ENCODE assay signal across 11 mouse cellular contexts in the genomic region with DNA sequence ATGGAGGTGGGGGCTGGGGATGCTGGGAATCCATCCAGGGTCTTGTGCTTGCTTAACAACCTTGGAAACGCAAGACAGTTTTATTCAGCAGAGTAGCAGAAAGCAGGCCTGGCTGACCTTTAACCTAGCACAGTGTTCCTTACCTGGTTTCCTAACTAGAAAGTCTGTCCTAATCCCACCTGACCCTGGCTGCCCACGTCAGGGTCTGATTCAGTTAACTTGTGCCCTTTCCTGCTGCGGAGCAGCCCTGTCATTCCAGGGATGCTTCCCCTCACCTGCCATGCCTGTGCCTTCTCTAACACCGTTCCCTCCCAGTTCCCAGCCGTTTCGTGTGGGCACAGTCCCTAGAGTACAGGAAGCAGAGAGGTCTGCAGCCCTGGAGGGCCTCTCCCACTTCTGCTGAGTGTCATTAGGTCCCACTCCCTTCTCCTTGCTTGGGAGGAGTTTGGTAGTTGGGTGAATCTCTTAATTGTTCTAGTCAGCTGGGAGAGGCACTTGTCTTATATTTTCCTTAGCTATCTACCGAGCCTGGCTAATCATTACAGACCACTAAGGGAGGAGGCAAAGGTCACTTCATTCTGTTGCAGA.
A peak's percentile ranks its signal among the peaks of the same experiment; 100 is the strongest.
DNase-seq lines count a peak whose midpoint lies in the region; ATAC-seq lines count a peak whose summit lies in the region.
"Had no signal": no experiment of that assay in that cellular context is flagged by ENCODE, and none has a peak within 500 bp of the region (broad histone marks: within the 10 kb centered on the region; RNA-seq: fewer than 3 reads in every experiment).

No protein-coding gene starts in this region.

- H3K27me3 ChIP-seq in lung, embryonic 16.5 days (ENCODE audit: control insufficient read depth, insufficient read depth, low read depth, low read length): no peaks in the 10 kb centered on the region
- H3K27me3 ChIP-seq in stomach, embryonic 16.5 days (ENCODE audit: control insufficient read depth, insufficient read depth, low read length): no peaks in the 10 kb centered on the region
- no peaks in the 10 kb centered on the region for H3K27me3 ChIP-seq in midbrain, embryonic 14.5 days (ENCODE audit: control insufficient read depth, insufficient read depth, low read length)
- H3K27me3 ChIP-seq: heart, embryonic 15.5 days had no signal

- H3K4me3 ChIP-seq in lung, embryonic 16.5 days (ENCODE audit: low read length): no peak overlapping the region
- 0 out of 2 replicates have a peak overlapping the region, but pooled peaks have one; percentile 5 for H3K4me3 ChIP-seq in stomach, embryonic 16.5 days (replicated peaks; ENCODE audit: low read length)
- no peak overlapping the region for H3K4me3 ChIP-seq in midbrain, embryonic 14.5 days (replicated peaks; ENCODE audit: low read depth, low read length)
- H3K4me3 ChIP-seq: erythroblast, embryonic 14.5 days; heart, embryonic 15.5 days had no signal

- DNase-seq in adrenal gland, adult 2 months: peak; percentile 57
- no peak for DNase-seq in adrenal gland, adult 18-20 months (ENCODE audit: low spot score in 2 of 2)
- no peak for DNase-seq in lung, postnatal 14 days
- DNase-seq in kidney, postnatal 25 days: peak; percentile 56 to 75
- DNase-seq in midbrain, embryonic 14.5 days: no peak
- DNase-seq in thymus, adult 18-20 months: no peak

- no peaks in the 10 kb centered on the region for H3K9me3 ChIP-seq in lung, embryonic 16.5 days (ENCODE audit: control insufficient read depth, low read length)
- no peaks in the 10 kb centered on the region for H3K9me3 ChIP-seq in stomach, embryonic 16.5 days (replicated peaks; ENCODE audit: control insufficient read depth, low read length)
- no peaks in the 10 kb centered on the region for H3K9me3 ChIP-seq in midbrain, embryonic 14.5 days (ENCODE audit: control insufficient read depth, low read length)
- H3K9me3 ChIP-seq: heart, embryonic 15.5 days had no signal

- H3K27ac ChIP-seq in lung, embryonic 16.5 days (ENCODE audit: low read length): peak overlapping the region; percentile 44; the same call in 1 of the 2 replicates
- peak overlapping the region; percentile 17; the same call in 1 of the 2 replicates for H3K27ac ChIP-seq in stomach, embryonic 16.5 days (ENCODE audit: low read length)
- no peak overlapping the region for H3K27ac ChIP-seq in midbrain, embryonic 14.5 days (replicated peaks; ENCODE audit: low read depth, low read length)
- H3K27ac ChIP-seq: heart, embryonic 15.5 days; macrophage had no signal

- H3K9ac ChIP-seq in lung, embryonic 16.5 days (ENCODE audit: low read length): 0 out of 2 replicates have a peak overlapping the region, but pooled peaks have one; percentile 6
- H3K9ac ChIP-seq in stomach, embryonic 16.5 days (ENCODE audit: low read length): no peak overlapping the region
- H3K9ac ChIP-seq in midbrain, embryonic 14.5 days (replicated peaks; ENCODE audit: low read length): no peak overlapping the region
- H3K9ac ChIP-seq: heart, embryonic 15.5 days had no signal

- WGBS in lung, embryonic 16.5 days: 45% methylated on average over 7 of the region's 7 CpGs
- WGBS in stomach, embryonic 16.5 days: 42% methylated on average over 7 of the region's 7 CpGs
- 79% methylated on average over 7 of the region's 7 CpGs for WGBS in midbrain, embryonic 14.5 days

- ATAC-seq in lung, embryonic 16.5 days (ENCODE audit: low read depth): no peak
- ATAC-seq in stomach, embryonic 16.5 days (ENCODE audit: insufficient read depth, low FRiP score): no peak
- no peak for ATAC-seq in midbrain, embryonic 14.5 days (ENCODE audit: low FRiP score, low TSS enrichment)

- peaks cover 57% of the 10 kb centered on the region for H3K4me1 ChIP-seq in lung, embryonic 16.5 days (replicated peaks; ENCODE audit: control insufficient read depth, insufficient read depth, low read length)
- H3K4me1 ChIP-seq in stomach, embryonic 16.5 days (ENCODE audit: control insufficient read depth, insufficient read depth, low read length): peaks cover 50% of the 10 kb centered on the region
- H3K4me1 ChIP-seq in midbrain, embryonic 14.5 days (ENCODE audit: control insufficient read depth, insufficient read depth, low read length): peaks cover 31% of the 10 kb centered on the region

- 0 out of 2 replicates have a peak, but pooled peaks cover 3% of the 10 kb centered on the region for H3K36me3 ChIP-seq in lung, embryonic 16.5 days (ENCODE audit: control insufficient read depth, insufficient read depth, low read length)
- no peaks in the 10 kb centered on the region for H3K36me3 ChIP-seq in stomach, embryonic 16.5 days (ENCODE audit: control insufficient read depth, insufficient read depth, low read length)
- H3K36me3 ChIP-seq in midbrain, embryonic 14.5 days (ENCODE audit: control insufficient read depth, insufficient read depth, low read length): 0 out of 2 replicates have a peak, but pooled peaks cover 7% of the 10 kb centered on the region

- peak overlapping the region; percentile 20; the same call in 1 of the 2 replicates for H3K4me2 ChIP-seq in lung, embryonic 16.5 days (ENCODE audit: low read depth, low read length)
- peak overlapping the region; percentile 9; the same call in 1 of the 2 replicates for H3K4me2 ChIP-seq in stomach, embryonic 16.5 days (ENCODE audit: low read depth, low read length)
- H3K4me2 ChIP-seq in midbrain, embryonic 14.5 days (ENCODE audit: low read length): no peak overlapping the region
- H3K4me2 ChIP-seq: heart, embryonic 15.5 days had no signal

Comparison
In these comparisons a context has a peak if more than half of its experiments do, and no peak if none do; other contexts are left out.
1. DNase-seq: peak in adrenal gland, adult 2 months (single experiment) and kidney, postnatal 25 days (2 of 2); none in adrenal gland, adult 18-20 months (0 of 2), lung, postnatal 14 days (single experiment), midbrain, embryonic 14.5 days (single experiment) and thymus, adult 18-20 months (0 of 2).